Mouse (Mus musculus) E14TG2a.4 (cell line): ENCODE data around the gene Tbc1d14.

Experiments
- H3K27me3 ChIP-seq: 2 replicates; pipeline ENCODE4 v1.6.1; 2014; ENCODE audit warnings: low read length, control low read depth; ENCODE audit not compliant: insufficient read depth
- H3K36me3 ChIP-seq: 2 replicates; pipeline ENCODE4 v1.6.1; 2014; ENCODE audit warnings: low read length, control low read depth; ENCODE audit not compliant: insufficient read depth
- H3K4me1 ChIP-seq: replicated peaks from 2 replicates; pipeline ENCODE4 v1.6.1; 2014; ENCODE audit warnings: low read depth, low read length, control low read depth
- H3K4me3 ChIP-seq: replicated peaks from 2 replicates; pipeline ENCODE4 v1.5.1; 2014; ENCODE audit warnings: mild to moderate bottlenecking, low read length
- H3K9me3 ChIP-seq: 2 replicates; pipeline ENCODE4 v1.6.1; 2014; ENCODE audit warnings: low read length, control low read depth
- CTCF ChIP-seq: conservative IDR thresholded peaks from 2 replicates; pipeline ENCODE4 v1.5.1; 2014; ENCODE audit warnings: low read length
- NANOG ChIP-seq: IDR thresholded peaks from 2 replicates; pipeline ENCODE4 v1.6.1; 2014; ENCODE audit warnings: borderline replicate concordance, low read length, mixed read lengths
- POU5F1 ChIP-seq: IDR thresholded peaks from 2 replicates; pipeline ENCODE4 v1.6.1; 2014; ENCODE audit warnings: low read length, borderline replicate concordance

Gene Tbc1d14

GRCm38 (mm10) chr5:36584299-36584698 lies 8.8 kb downstream of the Tbc1d14 start:
- peak; percentile 63 for TF ChIP-seq CTCF
- TF ChIP-seq NANOG: no peak
- no peak for TF ChIP-seq POU5F1
- Histone ChIP-seq H3K27me3 (peaks cover 9% of the 10 kb centered on the region; the same call in 1 of the 2 replicates), H3K9me3 (no peaks in the 10 kb centered on the region), H3K4me3 (no peak overlapping the region), H3K36me3 (no peaks in the 10 kb centered on the region), H3K4me1 (peaks cover 41% of the 10 kb centered on the region)

GRCm38 (mm10) chr5:36581924-36582642 lies 11.0 kb downstream of the Tbc1d14 start:
- no peak for TF ChIP-seq POU5F1
- no peak for TF ChIP-seq CTCF
- TF ChIP-seq NANOG: no peak
- Histone ChIP-seq H3K9me3 (no peaks in the 10 kb centered on the region), H3K27me3 (peaks cover 9% of the 10 kb centered on the region; the same call in 1 of the 2 replicates), H3K36me3 (peaks cover 4% of the 10 kb centered on the region; the same call in 1 of the 2 replicates), H3K4me1 (peaks cover 47% of the 10 kb centered on the region), H3K4me3 (peak overlapping the region; percentile 94)

- Histone ChIP-seq H3K4me1 (peaks cover 54% of the 10 kb centered on the region), H3K36me3 (peaks cover 11% of the 10 kb centered on the region; the same call in 1 of the 2 replicates), H3K4me3 (peak overlapping the region; percentile 94), H3K27me3 (peaks cover 9% of the 10 kb centered on the region; the same call in 1 of the 2 replicates), H3K9me3 (no peaks in the 10 kb centered on the region)
- TF ChIP-seq POU5F1 (no peak), NANOG (no peak), CTCF (no peak)
Observed at GRCm38 (mm10) chr5:36581259-36581923, 11.7 kb downstream of the Tbc1d14 start.

- TF ChIP-seq POU5F1: no peak
- TF ChIP-seq CTCF: no peak
- no peak for TF ChIP-seq NANOG
- Histone ChIP-seq H3K27me3 (peaks cover 9% of the 10 kb centered on the region; the same call in 1 of the 2 replicates), H3K4me3 (no peak overlapping the region), H3K4me1 (peaks cover 68% of the 10 kb centered on the region), H3K9me3 (no peaks in the 10 kb centered on the region), H3K36me3 (peaks cover 11% of the 10 kb centered on the region; the same call in 1 of the 2 replicates)
Observed at GRCm38 (mm10) chr5:36579967-36580366, 13.1 kb downstream of the Tbc1d14 start.

- Histone ChIP-seq H3K9me3 (no peaks in the 10 kb centered on the region), H3K36me3 (peaks cover 11% of the 10 kb centered on the region; the same call in 1 of the 2 replicates), H3K4me3 (no peak overlapping the region), H3K27me3 (peaks cover 9% of the 10 kb centered on the region; the same call in 1 of the 2 replicates), H3K4me1 (peaks cover 69% of the 10 kb centered on the region)
- TF ChIP-seq NANOG (no peak), CTCF (no peak), POU5F1 (no peak)
Observed at GRCm38 (mm10) chr5:36578982-36579381, 14.1 kb downstream of the Tbc1d14 start.

- H3K36me3 ChIP-seq: peaks cover 21% of the 10 kb centered on the region
- no peaks in the 10 kb centered on the region for H3K9me3 ChIP-seq
- peaks cover 9% of the 10 kb centered on the region; the same call in 1 of the 2 replicates for H3K27me3 ChIP-seq
- no peak for TF ChIP-seq NANOG
- no peak for TF ChIP-seq POU5F1
- TF ChIP-seq CTCF: no peak
- H3K4me3 ChIP-seq: no peak overlapping the region
- peaks cover 82% of the 10 kb centered on the region for H3K4me1 ChIP-seq
Observed at GRCm38 (mm10) chr5:36576457-36576856, 16.6 kb downstream of the Tbc1d14 start.

GRCm38 (mm10) chr5:36575745-36576144 lies 17.3 kb downstream of the Tbc1d14 start:
- Histone ChIP-seq H3K27me3 (peaks cover 6% of the 10 kb centered on the region; the same call in 1 of the 2 replicates), H3K9me3 (no peaks in the 10 kb centered on the region), H3K36me3 (peaks cover 28% of the 10 kb centered on the region), H3K4me3 (peak overlapping the region; percentile 43; the same call in 1 of the 2 replicates), H3K4me1 (peaks cover 83% of the 10 kb centered on the region)
- TF ChIP-seq NANOG (no peak), POU5F1 (no peak)

- TF ChIP-seq NANOG (no peak), POU5F1 (no peak), CTCF (no peak)
- Histone ChIP-seq H3K36me3 (peaks cover 33% of the 10 kb centered on the region), H3K9me3 (no peaks in the 10 kb centered on the region), H3K4me3 (peak overlapping the region; percentile 43), H3K4me1 (peaks cover 82% of the 10 kb centered on the region), H3K27me3 (0 out of 2 replicates have a peak, but pooled peaks cover 3% of the 10 kb centered on the region)
Observed at GRCm38 (mm10) chr5:36575227-36575626, 17.8 kb downstream of the Tbc1d14 start.
